Mouse (Mus musculus) kidney, adult 9 months (tissue): Measurements from ENCODE around the gene Tas2r119.
"Not testable (repeated sequence)": the region's sequence is repeated elsewhere in the genome, so short reads cannot be mapped to it uniquely, and the experiment has no call there.

ENCODE experiments used
- DNase-seq: peaks from one replicate; pipeline ENCODE4 v3.0.0; 2022

Tas2r119 gene

DNA sequence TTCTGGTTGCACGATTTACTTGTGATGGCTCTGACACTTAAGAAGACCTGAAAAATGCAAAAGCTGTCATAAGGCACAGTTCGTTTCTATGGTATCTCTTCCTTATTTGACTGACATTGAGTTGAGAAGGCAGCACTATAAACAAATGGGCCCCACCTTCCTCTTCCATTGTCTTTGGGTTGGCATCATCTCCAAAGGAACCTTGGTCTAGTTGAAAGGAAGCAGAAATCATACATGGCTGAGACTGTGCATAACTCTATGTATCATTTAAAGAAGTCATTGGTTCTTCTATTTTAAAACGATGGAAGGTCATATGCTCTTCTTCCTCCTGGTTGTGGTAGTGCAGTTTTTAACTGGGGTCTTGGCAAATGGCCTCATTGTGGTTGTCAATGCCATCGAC is at the start of gene Tas2r119:
Tas2r119 (plus strand) TSS at position 301 of the 400 bp plus-strand sequence.
- no peak for DNase-seq

DNA sequence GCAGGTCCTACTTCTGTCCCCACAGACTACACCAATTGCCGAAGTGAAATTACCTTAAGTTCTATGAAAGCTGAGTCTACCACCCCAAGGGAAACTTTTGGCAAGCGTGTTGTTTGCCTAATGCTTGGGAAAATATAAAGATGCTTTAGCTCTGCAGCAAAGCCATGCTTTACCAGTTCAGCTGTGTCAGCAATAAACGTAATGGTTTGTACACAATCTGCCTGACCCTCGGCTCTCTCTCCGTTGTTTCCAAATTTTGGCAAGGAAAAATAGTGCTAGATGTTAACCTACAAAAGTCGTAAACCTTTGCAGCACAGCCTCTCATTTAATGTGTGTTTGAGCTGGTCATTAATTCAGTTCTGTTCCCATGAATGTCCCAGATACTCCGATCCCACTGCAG is 44.8 kb upstream of the Tas2r119 start:
- no peak for DNase-seq

GRCm38 (mm10) chr15:32141657-32142056 is 35.4 kb upstream of the Tas2r119 start:
- no peak for DNase-seq

DNA sequence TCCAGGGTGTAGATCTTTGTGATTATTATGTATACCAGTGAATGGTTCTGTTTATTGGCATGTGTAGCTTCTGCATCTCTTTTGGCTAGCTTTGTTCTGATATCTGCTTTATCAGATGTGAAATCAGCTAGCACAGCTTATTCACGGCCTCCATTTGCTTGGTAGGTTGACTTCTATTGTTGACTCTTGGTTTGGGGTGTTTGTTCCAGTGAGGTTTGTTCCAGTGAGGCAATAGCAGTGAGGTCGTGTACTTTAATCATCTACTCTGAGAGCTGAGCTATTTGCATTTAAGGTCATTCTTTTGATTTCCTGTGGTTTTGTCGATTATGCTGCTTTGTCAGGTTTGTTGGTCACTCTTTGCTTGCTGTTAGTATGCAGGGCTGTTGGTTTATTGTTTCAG is 32.8 kb upstream of the Tas2r119 start:
- no peak for DNase-seq

DNA sequence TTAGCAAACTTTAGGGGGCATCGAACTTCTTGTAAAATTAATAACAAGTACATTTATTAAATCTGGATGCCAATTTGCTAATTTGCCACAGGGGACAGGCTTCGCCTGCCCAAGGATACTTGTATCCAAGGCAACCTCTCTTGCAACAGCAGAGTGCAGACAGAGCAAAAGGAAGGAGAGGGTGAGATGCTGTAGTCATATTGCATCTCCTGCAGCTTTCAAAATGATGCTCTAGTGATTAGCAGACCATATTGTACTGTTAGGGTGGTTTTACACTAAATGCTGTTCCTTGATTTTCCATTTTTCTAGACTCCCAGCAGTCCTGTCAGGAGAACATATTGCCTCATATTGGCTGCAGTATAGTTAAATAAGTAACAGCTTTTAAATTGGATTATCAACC is 23.7 kb upstream of the Tas2r119 start:
- DNase-seq = no peak

DNA sequence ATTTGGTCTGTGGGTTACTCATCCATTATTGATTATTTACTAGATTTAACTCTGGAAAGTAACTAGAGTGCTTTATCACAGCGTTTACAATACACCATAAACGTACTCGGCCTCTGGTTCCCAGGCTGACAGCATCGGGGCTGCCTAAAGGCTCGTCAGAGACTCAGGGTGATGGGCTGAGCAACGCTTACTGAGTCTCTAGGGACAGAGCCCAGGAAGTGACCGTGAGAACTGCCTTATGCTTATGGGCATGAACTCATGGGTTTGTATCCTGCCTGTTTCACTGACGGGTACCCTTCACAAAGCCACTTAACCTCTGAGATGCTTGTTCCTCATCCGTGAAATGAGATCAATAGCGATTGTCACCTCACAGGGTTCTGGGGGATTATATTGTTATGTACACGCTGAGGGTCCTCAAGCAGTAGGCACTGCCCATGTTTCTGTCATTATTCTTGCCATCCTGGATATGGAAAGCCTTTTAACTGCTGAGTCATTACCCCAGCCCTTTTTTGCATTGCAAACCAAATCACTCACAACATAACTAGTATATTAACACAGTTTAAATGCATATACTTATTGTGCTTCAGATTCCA is 23.1 kb upstream of the Tas2r119 start:
- no peak for DNase-seq

DNA sequence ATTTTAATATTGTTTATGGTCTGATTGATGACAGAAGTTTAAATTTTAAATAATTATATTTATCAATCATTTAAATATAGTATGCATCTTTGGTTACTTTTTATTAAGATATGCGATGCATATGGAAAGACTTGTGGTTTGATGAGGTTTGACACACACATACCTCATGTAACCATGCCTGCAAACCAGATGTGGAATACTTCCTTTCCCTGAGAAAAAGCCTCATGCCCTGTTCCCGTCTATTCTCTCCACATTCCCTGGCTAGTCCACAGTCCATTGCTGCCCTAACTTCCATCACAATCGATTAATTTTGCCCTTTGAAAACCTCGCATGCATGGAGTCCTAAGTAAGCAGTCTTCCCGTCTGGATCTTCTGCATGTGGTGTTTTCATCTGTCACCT is 21.0 kb upstream of the Tas2r119 start:
- no peak for DNase-seq

DNA sequence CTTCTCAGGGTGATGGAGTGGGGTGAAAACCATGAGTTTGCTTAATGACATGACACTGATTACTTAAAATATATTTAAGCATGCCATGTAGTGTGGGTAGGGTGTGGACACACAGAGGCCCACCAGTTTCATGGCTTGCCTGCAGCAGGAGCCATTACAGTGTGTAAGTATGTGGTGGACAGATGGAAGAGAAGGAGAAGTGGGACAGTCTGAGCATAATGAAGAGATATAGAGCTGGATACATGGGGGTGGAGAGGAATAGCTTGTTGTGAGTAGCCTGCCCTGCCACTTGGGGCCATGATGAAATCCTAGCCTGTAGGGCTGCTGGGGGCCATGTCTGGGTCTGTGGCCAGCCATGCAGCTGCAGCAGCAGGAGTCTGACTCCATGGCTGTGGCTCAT is 16.8 kb upstream of the Tas2r119 start:
- no peak for DNase-seq

- DNase-seq = no peak
These were observed 5.3 kb upstream of the Tas2r119 start for GRCm38 (mm10) chr15:32171764-32172163.

GRCm38 (mm10) chr15:32172175-32172987 is 4.7 kb upstream of the Tas2r119 start:
- DNase-seq = no peak

- no peak for DNase-seq
These were observed 4.1 kb upstream of the Tas2r119 start for GRCm38 (mm10) chr15:32172988-32173329.

- no peak for DNase-seq
These were observed 3.1 kb downstream of the Tas2r119 start for GRCm38 (mm10) chr15:32180010-32180725.

DNA sequence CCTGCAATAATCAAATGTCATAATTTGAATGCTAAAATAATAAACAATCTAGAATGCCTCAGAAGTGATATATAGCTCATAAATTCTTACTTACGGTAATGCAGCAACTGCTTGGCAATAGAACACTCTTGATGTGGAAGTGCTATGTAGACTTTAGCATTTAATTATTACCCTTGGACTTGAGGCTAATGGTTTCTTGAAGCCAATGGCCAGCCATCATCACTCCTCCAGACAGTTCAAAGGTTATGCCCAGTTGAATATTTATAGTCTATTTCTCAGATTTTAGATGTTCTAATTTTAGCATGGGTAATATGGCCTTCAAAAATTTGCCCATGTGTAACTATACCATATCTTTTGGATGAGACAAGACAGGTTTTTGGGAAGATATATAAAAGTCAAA is 4.9 kb downstream of the Tas2r119 start:
- DNase-seq = peak; percentile 68

DNA sequence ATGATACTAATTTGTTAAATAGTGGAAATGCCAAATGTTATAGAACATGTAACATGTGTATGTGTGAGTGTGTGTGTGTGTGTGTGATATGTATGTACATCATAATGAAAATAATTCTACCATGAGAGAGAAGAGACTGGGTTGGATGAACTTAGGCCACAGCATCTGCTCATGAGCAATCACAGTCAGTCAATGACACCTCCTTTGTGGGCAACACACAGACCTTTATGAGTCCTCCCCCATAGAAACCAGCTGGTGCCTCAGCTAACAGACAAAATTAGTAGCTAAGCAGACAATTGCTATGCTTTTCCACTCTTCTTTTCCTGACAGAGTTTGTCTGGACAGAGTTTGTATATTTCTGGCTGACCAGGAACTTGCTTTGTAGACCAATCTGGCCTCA is 7.9 kb downstream of the Tas2r119 start:
- DNase-seq = no peak

DNA sequence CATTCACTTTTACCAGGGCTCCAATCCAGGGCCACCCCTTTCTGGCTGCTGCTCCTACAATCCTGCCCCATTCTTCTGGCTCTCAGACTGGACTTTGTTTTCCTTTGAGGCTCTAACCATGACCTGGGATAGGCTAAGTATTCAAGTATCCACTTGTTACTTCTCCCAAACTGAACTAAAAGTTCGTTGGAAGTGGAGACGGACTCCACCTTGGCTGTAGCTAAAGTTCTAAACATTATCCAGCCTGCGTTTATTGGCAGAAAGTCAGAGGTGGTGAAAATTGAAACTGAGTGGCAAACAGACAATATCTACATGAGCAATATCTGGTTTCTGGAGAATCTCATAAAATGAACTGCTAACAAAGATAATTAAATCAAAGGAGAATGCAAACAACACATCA is 12.8 kb downstream of the Tas2r119 start:
- peak; percentile 54 for DNase-seq

GRCm38 (mm10) chr15:32190436-32190835 is 13.3 kb downstream of the Tas2r119 start:
- DNase-seq = no peak

GRCm38 (mm10) chr15:32192948-32193347 is 15.9 kb downstream of the Tas2r119 start:
- DNase-seq = peak; percentile 89

GRCm38 (mm10) chr15:32198076-32198475 is 21.0 kb downstream of the Tas2r119 start:
- no peak for DNase-seq

DNA sequence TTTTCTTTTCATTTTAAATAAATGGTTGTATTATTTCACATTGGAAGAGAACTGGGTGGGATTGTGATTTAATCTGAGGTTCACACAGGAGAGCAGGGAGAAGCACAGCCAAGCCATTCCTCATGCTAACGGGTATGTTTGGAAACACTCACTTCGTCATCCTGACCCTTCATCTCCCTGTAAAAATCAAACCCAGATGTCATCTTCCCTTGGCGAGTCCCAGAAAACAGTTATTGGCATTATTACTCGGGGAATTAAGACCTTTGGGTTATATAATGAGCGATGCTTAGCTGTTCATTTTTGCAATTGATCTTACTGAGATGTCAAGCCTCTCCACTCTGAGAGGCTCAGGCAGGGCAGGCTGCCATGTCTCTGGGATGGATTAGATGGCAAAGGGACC is 21.5 kb downstream of the Tas2r119 start:
- no peak for DNase-seq

GRCm38 (mm10) chr15:32203242-32203641 is 26.2 kb downstream of the Tas2r119 start:
- DNase-seq = no peak

DNA sequence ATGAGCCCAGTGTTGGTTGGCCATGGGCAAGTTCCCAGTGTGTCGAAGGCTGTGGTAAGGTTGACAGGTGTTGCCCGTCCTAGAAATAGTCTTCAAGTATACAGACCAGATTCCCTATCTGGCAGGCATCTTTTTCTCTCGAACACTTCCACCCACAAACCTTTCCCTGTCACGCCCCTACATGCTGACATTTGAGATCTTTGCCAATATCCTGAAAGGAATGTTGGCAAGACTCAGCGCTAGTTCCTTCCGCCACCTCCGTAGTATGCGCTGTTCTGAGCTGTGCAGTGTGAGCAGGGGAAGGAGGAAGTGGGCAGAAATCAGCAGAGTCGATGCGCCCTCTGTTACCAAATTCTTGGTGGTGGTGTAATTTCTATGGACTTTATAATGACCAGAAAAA is 27.8 kb downstream of the Tas2r119 start:
- no peak for DNase-seq

DNA sequence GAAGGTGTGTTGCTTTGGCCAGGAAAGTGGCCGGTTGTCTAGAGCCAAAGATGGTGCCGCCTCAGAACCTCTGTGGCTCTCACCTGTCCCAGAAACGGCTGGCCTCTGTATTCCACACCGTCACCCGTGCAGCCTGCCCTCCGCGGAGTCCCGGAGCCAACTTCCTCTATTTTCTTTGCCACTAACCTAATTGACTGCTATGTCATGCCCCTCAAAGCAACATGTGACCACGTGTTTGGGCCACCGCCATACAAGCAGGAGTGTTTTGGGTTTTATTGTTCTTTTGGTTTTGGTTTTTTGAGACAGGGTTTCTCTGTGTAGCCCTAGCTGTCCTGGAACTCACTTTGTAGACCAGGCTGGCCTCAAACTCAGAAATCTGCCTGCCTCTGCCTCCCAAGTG is 37.6 kb downstream of the Tas2r119 start:
- DNase-seq = not testable (repeated sequence)

- peak; percentile 84 for DNase-seq
These were observed 45.9 kb downstream of the Tas2r119 start for GRCm38 (mm10) chr15:32223028-32223427.

DNA sequence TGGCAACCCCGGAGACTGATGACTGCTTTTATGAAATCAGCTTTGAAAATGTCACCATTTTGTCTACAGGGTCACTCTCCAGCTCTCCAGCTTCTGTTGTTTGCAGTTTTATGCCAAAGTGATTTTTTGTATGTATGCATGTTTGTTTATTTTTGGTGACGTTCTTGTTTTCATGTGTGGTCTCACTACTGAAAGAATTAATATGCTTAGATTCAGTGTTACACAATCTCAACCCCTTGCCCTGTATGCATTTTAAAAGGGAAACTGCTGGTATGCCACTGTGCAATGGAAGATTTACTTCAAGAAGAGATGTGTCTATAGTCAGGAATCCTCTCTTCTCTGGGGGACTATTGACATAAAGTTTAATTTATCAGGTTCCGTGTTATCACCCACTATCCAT is 48.3 kb downstream of the Tas2r119 start:
- no peak for DNase-seq
